Comparison of ENCODE assay signal across 8 mouse cellular contexts in the genomic region with DNA sequence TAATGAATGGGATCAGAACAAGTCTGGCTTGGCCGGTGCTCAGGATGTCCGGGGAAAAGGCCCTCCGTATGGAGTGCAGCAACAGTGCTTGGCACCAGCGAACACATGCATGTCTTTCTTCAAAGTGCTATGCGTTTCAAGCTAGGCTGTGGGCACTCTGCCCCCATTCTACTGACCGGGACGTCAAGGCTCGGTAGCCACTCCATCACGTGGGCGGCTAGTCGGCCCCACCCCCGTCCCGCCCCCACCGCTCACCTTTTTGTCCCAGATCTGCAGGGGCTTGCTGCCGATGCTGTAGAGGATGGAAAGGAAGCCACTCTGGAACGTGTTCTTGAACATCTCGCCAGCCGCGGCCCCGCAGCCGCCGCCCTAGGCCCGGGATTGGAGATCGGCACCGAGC. TPM values are rescaled to one million over a fixed set of nuclear protein-coding genes. Genes with fewer than 3 reads are reported as not detected.
DNase-seq lines count a peak whose midpoint lies in the region; ATAC-seq lines count a peak whose summit lies in the region.

No protein-coding gene starts in this region.

- peak overlapping the region; percentile 91 for H3K4me3 ChIP-seq in hindbrain, embryonic 10.5 days
- H3K4me3 ChIP-seq in limb, embryonic 13.5 days, result peak overlapping the region; percentile 95

- 0 out of 2 replicates have a peak, but pooled peaks cover 3% of the 10 kb centered on the region for H3K36me3 ChIP-seq in hindbrain, embryonic 10.5 days
- no peaks in the 10 kb centered on the region for H3K36me3 ChIP-seq in limb, embryonic 13.5 days

- H3K27ac ChIP-seq in hindbrain, embryonic 10.5 days, result peak overlapping the region; percentile 95
- H3K27ac ChIP-seq in limb, embryonic 13.5 days, result peak overlapping the region; percentile 87

- no peaks in the 10 kb centered on the region for H3K9me3 ChIP-seq in hindbrain, embryonic 10.5 days
- no peaks in the 10 kb centered on the region for H3K9me3 ChIP-seq in limb, embryonic 13.5 days

- WGBS in hindbrain, embryonic 10.5 days, result under 1% methylated on average over 25 of the region's 25 CpGs
- WGBS in limb, embryonic 13.5 days, result under 1% methylated on average over 25 of the region's 25 CpGs

- peak overlapping the region; percentile 93 for H3K9ac ChIP-seq in limb, embryonic 13.5 days

- DNase-seq in gastrocnemius, adult 18-20 months (ENCODE audit: low spot score), result peak; percentile 22
- DNase-seq in gastrocnemius, postnatal 25 days, result no peak
- peak; percentile 64 for DNase-seq in 3T3-L1 (ENCODE audit: low read depth, low spot score)
- peak; percentile 67 for DNase-seq in embryo, embryonic 10 days (ENCODE audit: low spot score)
- DNase-seq in hindbrain, embryonic 10.5 days (ENCODE audit: low spot score), result peak; percentile 67
- DNase-seq in neural tube, embryonic 10.5 days (ENCODE audit: extremely low spot score, low spot score), result peak; percentile 73
- no peak for DNase-seq in spleen, postnatal 10 days (ENCODE audit: low spot score in 2 of 2)

- no peaks in the 10 kb centered on the region for H3K27me3 ChIP-seq in hindbrain, embryonic 10.5 days (ENCODE audit: insufficient read depth, poor library complexity, severe bottlenecking)
- H3K27me3 ChIP-seq in limb, embryonic 13.5 days, result no peaks in the 10 kb centered on the region

- ATAC-seq in limb, embryonic 13.5 days (ENCODE audit: low FRiP score, low read depth), result peak; percentile 60

- peaks cover 55% of the 10 kb centered on the region for H3K4me1 ChIP-seq in hindbrain, embryonic 10.5 days (replicated peaks)
- H3K4me1 ChIP-seq in limb, embryonic 13.5 days, result peaks cover 37% of the 10 kb centered on the region

- H3K4me2 ChIP-seq in limb, embryonic 13.5 days (replicated peaks), result peak overlapping the region; percentile 91

RNA-seq across cellular contexts. Expression of a gene that starts 0.4 kb away (rescaled TPM):
- 1 to 10 TPM; 6.0 to 6.5 TPM for total RNA-seq in gastrocnemius, adult 18-20 months (2021)
- 1 to 10 TPM; 7.5 TPM for total RNA-seq in gastrocnemius, postnatal 25 days (2021)
- polyA plus RNA-seq in hindbrain, embryonic 10.5 days (2016; fragmentation: Nextera tagmentation; extraction: Ambion mirVana), result 135 and 146 TPM in 2 replicates
- 154 and 161 TPM in 2 replicates for polyA plus RNA-seq in limb, embryonic 13.5 days (2015; fragmentation: Nextera tagmentation; extraction: Ambion mirVana)

RNA-seq across cellular contexts. Expression of a gene that starts 55.6 kb away (rescaled TPM):
- 10 to 100 TPM; 24.2 to 24.7 TPM for total RNA-seq in gastrocnemius, adult 18-20 months (2021)
- total RNA-seq in gastrocnemius, postnatal 25 days (2021), result 10 to 100 TPM; 21.0 to 25.8 TPM
- 10.4 and 12.4 TPM in 2 replicates for polyA plus RNA-seq in hindbrain, embryonic 10.5 days (2016; fragmentation: Nextera tagmentation; extraction: Ambion mirVana)
- 11.9 and 15.4 TPM in 2 replicates for polyA plus RNA-seq in limb, embryonic 13.5 days (2015; fragmentation: Nextera tagmentation; extraction: Ambion mirVana)

Comparison
In these comparisons a context has a peak if more than half of its experiments do, and no peak if none do; other contexts are left out.
1. DNase-seq: peak in gastrocnemius, adult 18-20 months (single experiment), 3T3-L1 (single experiment), embryo, embryonic 10 days (single experiment), hindbrain, embryonic 10.5 days (single experiment) and neural tube, embryonic 10.5 days (single experiment); none in gastrocnemius, postnatal 25 days (single experiment) and spleen, postnatal 10 days (0 of 2).